Mouse (Mus musculus) hindbrain, embryonic 10.5 days (tissue): ENCODE measurements around the gene Shkbp1. TPM values are rescaled to one million over a fixed set of nuclear protein-coding genes. Genes with fewer than 3 reads are reported as not detected.
A peak's percentile ranks its signal among the peaks of the same experiment; 100 is the strongest.

Experiments
- DNase-seq: peaks from one replicate; pipeline ENCODE4 v3.0.0-alpha.2; 2017; ENCODE audit warnings: low spot score
- H3K27ac ChIP-seq: fragments of 300-500 bp; sonication (generic); 2 replicates; pipeline ENCODE4 v1.5.1; 2016; ENCODE audit warnings: mild to moderate bottlenecking, moderate library complexity
- H3K27me3 ChIP-seq: fragments of 300-500 bp; sonication (generic); 2 replicates; pipeline ENCODE4 v1.6.1; 2016; ENCODE audit warnings: mild to moderate bottlenecking; ENCODE audit not compliant: poor library complexity, insufficient read depth, severe bottlenecking
- H3K36me3 ChIP-seq: fragments of 300-500 bp; sonication (generic); 2 replicates; pipeline ENCODE4 v1.6.1; 2016; ENCODE audit warnings: mild to moderate bottlenecking, moderate library complexity
- H3K4me1 ChIP-seq: fragments of 300-500 bp; sonication (generic); replicated peaks from 2 replicates; pipeline ENCODE4 v1.6.1; 2016; ENCODE audit warnings: mild to moderate bottlenecking
- H3K4me3 ChIP-seq: fragments of 300-500 bp; sonication (generic); 2 replicates; pipeline ENCODE4 v1.5.1; 2016; ENCODE audit warnings: mild to moderate bottlenecking, moderate library complexity
- H3K9me3 ChIP-seq: fragments of 300-500 bp; sonication (generic); 2 replicates; pipeline ENCODE4 v1.6.1; 2016; ENCODE audit warnings: mild to moderate bottlenecking, moderate library complexity
- WGBS: fragments of 180-500 bp; shearing (Covaris S2); methylation state at CpG from one replicate; pipeline ENCODE4 v1.1.7; 2016; 5-methylcytosine and 5-hydroxymethylcytosine counted together
- polyA plus RNA-seq: library from polyadenylated mRNA; unstranded; fragments of >200 nt; fragmentation: Nextera tagmentation; extraction: Ambion mirVana; gene quantifications from 2 replicates; pipeline ENCODE4 v1.2.1, GENCODE M21; 2016

The Shkbp1 gene
- polyA plus RNA-seq, 1 experiment from 2014 or later = 87.4 TPM

DNA sequence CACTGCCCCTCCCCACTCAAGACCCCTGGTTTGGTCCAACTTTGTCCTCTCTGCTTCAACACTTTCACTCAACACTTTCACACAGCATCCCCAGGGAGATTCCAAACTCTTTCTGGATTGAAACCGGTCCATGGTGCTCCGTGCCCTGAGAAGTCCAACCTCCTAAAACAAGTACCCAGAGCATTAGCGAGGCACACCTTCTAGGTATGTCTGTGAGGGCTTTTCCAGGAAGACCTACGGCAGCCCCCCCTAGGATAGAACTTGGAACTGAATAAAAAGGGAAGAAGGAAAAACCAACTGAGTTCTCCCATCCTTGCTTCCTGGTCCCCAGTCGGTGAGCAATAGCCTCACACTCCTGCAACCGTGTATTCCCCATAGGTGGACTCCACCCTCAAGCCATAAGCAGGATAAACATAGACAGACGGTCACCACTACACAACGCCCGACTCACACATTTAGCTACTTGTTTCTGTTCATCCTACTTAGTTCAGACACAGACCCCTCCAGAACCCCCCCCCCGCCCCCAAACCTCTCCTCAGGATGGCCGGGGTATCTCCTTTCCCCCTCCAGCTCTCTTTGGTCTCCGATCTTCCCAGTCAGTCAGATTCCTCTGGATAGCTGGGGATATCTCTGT lies 44.1 kb downstream of the Shkbp1 start:
- Histone ChIP-seq H3K27ac (no peak overlapping the region), H3K4me3 (no peak overlapping the region), H3K27me3 (peaks cover 35% of the 10 kb centered on the region), H3K36me3 (peaks cover 9% of the 10 kb centered on the region; the same call in 1 of the 2 replicates), H3K4me1 (peaks cover 28% of the 10 kb centered on the region), H3K9me3 (peaks cover 16% of the 10 kb centered on the region)
- 88% methylated on average over 12 of the region's 12 CpGs for WGBS
- no peak for DNase-seq

- Histone ChIP-seq H3K4me1 (peaks cover 30% of the 10 kb centered on the region), H3K27me3 (peaks cover 35% of the 10 kb centered on the region), H3K9me3 (peaks cover 16% of the 10 kb centered on the region), H3K27ac (no peak overlapping the region), H3K36me3 (peaks cover 9% of the 10 kb centered on the region; the same call in 1 of the 2 replicates), H3K4me3 (no peak overlapping the region)
- 41% methylated on average over 8 of the region's 8 CpGs for whole genome bisulfite sequencing
- DNase-seq = no peak
These were observed 44.8 kb downstream of the Shkbp1 start for GRCm38 (mm10) chr7:27310996-27311535.

DNA sequence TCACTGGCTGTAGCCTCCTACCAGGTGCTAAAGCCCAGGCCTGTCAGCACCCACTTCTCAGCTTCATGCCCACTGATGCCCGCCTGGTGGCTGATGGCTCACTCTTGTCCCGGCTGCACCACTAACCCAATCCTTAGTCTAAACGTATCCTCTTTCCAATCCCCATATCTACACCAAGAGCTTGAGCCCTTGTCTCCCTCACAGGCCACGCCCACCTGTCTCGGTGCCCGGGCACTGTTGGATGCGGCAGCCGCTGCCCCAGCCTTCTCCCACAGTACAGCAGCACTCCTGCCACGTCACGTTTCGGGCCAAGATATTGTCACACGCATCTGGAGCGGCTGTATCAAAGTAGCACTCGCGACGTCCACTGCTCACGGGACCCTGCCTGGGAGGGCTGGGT lies 45.5 kb downstream of the Shkbp1 start:
- Histone ChIP-seq H3K27ac (0 out of 2 replicates have a peak overlapping the region, but pooled peaks have one; percentile 54), H3K4me3 (peak overlapping the region; percentile 46), H3K4me1 (peaks cover 25% of the 10 kb centered on the region), H3K36me3 (peaks cover 9% of the 10 kb centered on the region; the same call in 1 of the 2 replicates), H3K9me3 (peaks cover 16% of the 10 kb centered on the region), H3K27me3 (peaks cover 36% of the 10 kb centered on the region)
- DNase-seq = peak; percentile 20
- 6% methylated on average over 17 of the region's 17 CpGs for WGBS

DNA sequence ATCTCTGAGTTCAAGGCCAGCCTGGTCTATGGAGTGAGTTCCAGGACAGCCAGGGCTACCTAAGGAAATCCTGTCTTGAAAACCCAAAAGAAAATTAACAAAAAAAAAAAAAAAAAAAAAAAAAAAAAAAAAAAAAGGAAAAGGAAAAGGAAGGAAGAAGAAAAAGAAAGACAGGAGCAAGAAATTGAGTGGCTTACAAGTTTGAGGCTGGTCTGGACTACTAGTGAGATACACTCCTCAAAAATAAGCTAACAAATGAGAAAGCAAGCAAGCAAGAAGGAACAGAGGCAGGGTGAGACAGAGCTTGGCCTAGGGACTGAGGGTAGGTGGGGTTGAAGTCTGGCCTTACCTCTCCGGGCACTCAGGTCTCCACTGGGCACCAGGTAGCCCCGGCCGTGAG lies 46.0 kb downstream of the Shkbp1 start:
- WGBS = 42% methylated on average over 3 of the region's 3 CpGs
- no peak for DNase-seq
- H3K4me1 ChIP-seq = peaks cover 25% of the 10 kb centered on the region
- H3K27me3 ChIP-seq = peaks cover 41% of the 10 kb centered on the region
- H3K9me3 ChIP-seq = peaks cover 16% of the 10 kb centered on the region
- no peak overlapping the region for H3K27ac ChIP-seq
- H3K36me3 ChIP-seq = peaks cover 9% of the 10 kb centered on the region; the same call in 1 of the 2 replicates
- H3K4me3 ChIP-seq = no peak overlapping the region

DNA sequence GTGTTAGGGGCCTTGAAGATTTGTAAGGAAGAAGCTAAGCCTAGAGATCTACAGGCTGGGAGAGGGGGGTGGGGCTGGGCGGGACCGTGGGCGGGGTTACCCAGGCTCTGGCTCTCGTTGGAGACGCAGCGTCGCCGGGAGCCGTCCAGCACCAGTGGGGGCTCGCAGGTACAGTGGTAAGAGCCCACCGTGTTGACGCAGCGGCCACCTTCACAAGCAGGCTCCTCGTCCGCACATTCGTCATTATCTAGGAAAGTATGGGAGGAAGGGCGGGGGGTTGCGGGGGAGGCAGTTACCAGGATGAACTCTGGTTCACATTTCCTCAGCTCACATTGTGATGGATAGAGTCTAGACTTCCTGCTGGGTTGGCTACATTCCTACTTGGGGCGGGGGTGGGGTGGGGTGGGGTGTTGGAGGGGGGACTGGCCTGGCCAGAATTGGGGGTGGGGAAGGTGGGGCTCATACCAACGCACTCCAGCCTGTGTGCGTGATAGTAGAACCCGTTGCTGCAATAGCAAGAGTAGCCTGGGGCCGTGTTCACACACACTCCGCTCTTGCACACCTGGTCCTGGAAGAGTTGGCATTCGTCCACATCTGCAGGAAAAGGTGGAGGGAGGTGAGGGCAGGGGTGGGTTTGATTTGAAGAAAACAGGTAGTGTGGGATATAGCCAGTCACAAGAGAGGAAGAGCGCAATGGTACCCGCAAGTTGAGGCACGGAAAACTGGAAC lies 46.8 kb downstream of the Shkbp1 start:
- H3K9me3 ChIP-seq = peaks cover 10% of the 10 kb centered on the region
- H3K27me3 ChIP-seq = peaks cover 42% of the 10 kb centered on the region
- peak overlapping the region; percentile 45 for H3K4me3 ChIP-seq
- H3K36me3 ChIP-seq = peaks cover 6% of the 10 kb centered on the region; the same call in 1 of the 2 replicates
- no peak for DNase-seq
- WGBS = 10% methylated on average over 28 of the region's 28 CpGs
- H3K4me1 ChIP-seq = peaks cover 25% of the 10 kb centered on the region
- H3K27ac ChIP-seq = no peak overlapping the region

DNA sequence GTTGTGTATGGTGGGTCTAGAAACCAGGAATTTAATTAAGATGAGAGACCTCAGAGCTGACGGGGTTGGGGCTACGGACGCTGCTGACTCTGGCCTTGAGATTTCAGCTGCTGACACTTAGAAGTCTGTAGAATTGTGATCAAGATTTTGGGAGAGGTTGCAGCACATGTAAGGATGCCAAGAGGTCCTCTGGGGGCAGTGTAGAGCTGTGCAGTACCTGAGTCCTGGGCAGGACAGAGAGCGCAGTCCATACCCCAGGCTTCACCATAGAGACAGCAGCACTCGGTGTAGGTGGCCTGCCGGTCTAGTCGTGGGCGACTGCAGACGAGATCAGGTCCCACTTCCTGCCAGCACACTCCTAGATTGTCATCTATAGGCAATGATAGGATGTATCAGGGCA lies 48.3 kb downstream of the Shkbp1 start:
- 52% methylated on average over 9 of the region's 9 CpGs for WGBS
- Histone ChIP-seq H3K4me3 (no peak overlapping the region), H3K36me3 (no peaks in the 10 kb centered on the region), H3K27ac (no peak overlapping the region), H3K9me3 (no peaks in the 10 kb centered on the region), H3K27me3 (peaks cover 51% of the 10 kb centered on the region), H3K4me1 (peaks cover 25% of the 10 kb centered on the region)
- no peak for DNase-seq

- 0 out of 2 replicates have a peak overlapping the region, but pooled peaks have one; percentile 1 for H3K27ac ChIP-seq
- WGBS = 77% methylated on average over 24 of the region's 24 CpGs
These were observed 49.4 kb downstream of the Shkbp1 start for GRCm38 (mm10) chr7:27306161-27307160.

DNA sequence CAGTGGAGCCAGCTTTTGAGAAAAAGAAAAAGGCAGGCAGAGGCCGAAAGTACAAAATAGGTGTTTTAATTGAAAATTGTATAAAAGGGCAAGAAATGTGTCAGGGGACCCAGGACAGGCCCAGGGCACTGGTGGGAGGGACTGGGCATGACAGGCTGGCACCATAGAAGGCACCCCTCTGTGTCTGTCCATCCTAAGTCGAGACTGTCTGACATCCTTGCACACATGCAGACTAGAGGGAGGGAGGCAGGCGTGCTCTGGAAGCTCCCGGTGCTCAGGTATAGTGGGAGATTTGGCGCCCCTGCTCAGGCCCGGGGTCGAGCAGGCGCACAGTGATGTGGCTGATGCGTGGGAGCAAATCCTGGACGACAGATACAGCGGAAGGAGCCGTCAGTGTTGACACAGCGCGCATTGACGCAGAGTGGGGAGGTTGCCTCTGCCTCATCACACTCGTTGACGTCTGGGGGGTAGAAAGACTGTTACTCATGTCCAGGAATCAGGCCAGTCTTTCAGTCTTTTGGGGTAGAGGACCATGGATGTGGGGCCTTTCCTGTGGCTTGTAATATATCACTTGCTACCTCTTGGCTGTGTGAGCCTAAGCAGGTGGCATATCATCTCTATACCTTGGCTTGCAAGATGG lies 50.6 kb downstream of the Shkbp1 start:
- Histone ChIP-seq H3K4me1 (peaks cover 20% of the 10 kb centered on the region), H3K36me3 (no peaks in the 10 kb centered on the region), H3K27me3 (peaks cover 33% of the 10 kb centered on the region), H3K27ac (no peak overlapping the region), H3K9me3 (no peaks in the 10 kb centered on the region), H3K4me3 (no peak overlapping the region)
- WGBS = 89% methylated on average over 17 of the region's 17 CpGs
- no peak for DNase-seq

More at GRCm38 (mm10) chr7:27306161-27307160, 49.4 kb downstream of the Shkbp1 start:
- DNase-seq = peak; percentile 41
- no peaks in the 10 kb centered on the region for H3K36me3 ChIP-seq
- H3K4me1 ChIP-seq = peaks cover 25% of the 10 kb centered on the region
- H3K4me3 ChIP-seq = no peak overlapping the region
- H3K27me3 ChIP-seq = peaks cover 45% of the 10 kb centered on the region
- no peaks in the 10 kb centered on the region for H3K9me3 ChIP-seq

GRCm38 (mm10) chr7:27302172-27302571 lies 53.6 kb downstream of the Shkbp1 start:
- Histone ChIP-seq H3K27me3 (peaks cover 17% of the 10 kb centered on the region; the same call in 1 of the 2 replicates), H3K4me3 (no peak overlapping the region), H3K27ac (no peak overlapping the region), H3K36me3 (no peaks in the 10 kb centered on the region), H3K4me1 (peaks cover 8% of the 10 kb centered on the region; the same call in 1 of the 2 replicates), H3K9me3 (no peaks in the 10 kb centered on the region)
- WGBS = 10% methylated on average over 11 of the region's 11 CpGs
- DNase-seq = peak; percentile 69

- no peaks in the 10 kb centered on the region for H3K4me1 ChIP-seq
- H3K27me3 ChIP-seq = peaks cover 17% of the 10 kb centered on the region; the same call in 1 of the 2 replicates
- WGBS = 83% methylated on average over 5 of the region's 5 CpGs
- DNase-seq = no peak
- H3K9me3 ChIP-seq = no peaks in the 10 kb centered on the region
- no peak overlapping the region for H3K4me3 ChIP-seq
- no peaks in the 10 kb centered on the region for H3K36me3 ChIP-seq
- no peak overlapping the region for H3K27ac ChIP-seq
These were observed 55.0 kb downstream of the Shkbp1 start for GRCm38 (mm10) chr7:27300801-27301200.

- no peak overlapping the region for H3K27ac ChIP-seq
- peaks cover 15% of the 10 kb centered on the region; the same call in 1 of the 2 replicates for H3K27me3 ChIP-seq
- no peak for DNase-seq
- H3K4me3 ChIP-seq = no peak overlapping the region
- H3K36me3 ChIP-seq = no peaks in the 10 kb centered on the region
- WGBS = 87% methylated on average over 4 of the region's 4 CpGs
- no peaks in the 10 kb centered on the region for H3K4me1 ChIP-seq
- H3K9me3 ChIP-seq = no peaks in the 10 kb centered on the region
These were observed 55.5 kb downstream of the Shkbp1 start for GRCm38 (mm10) chr7:27300351-27300750.
